Mouse (Mus musculus): ENCODE measurements around the gene Ankrd13c. TPM values are rescaled to one million over a fixed set of nuclear protein-coding genes. Genes with fewer than 3 reads are reported as not detected.

Gene Ankrd13c
- polyA plus RNA-seq, 1 experiment from 2014 or later: 13.8 TPM

DNA sequence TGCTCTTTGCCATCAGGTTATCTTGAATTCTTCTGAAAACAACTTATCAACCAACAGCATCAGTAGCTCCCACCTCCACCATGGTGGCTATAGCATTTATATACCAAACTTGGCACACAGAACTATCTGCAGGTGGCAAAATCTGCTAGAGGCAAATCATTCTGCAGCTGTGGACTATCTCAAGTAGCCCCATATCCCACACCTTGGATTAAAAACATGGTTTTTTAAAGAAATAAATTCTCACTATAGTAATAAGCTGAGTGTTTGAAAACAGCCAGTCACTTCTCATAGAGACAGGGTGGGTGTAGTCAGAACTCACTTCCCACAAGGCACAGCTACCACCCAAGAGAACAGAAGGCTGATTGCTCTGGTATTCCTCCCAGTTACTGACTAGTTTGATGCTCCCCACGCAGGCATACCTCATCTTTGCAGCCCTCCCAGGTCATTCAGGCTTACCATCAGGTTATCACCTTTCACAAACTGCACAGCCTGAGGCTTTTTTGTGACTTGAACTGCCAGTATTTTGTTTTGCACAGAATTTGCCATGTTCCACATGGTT is 62.8 kb downstream of the Ankrd13c start:
- DNase-seq (ENCODE audit: low spot score) (no peak), ATAC-seq (no peak)
- 43% methylated on average over 1 of the region's 1 CpGs for WGBS
- Histone ChIP-seq H3K4me2 (replicated peaks; ENCODE audit: low read depth, low read length) (no peak overlapping the region), H3K9me3 (ENCODE audit: low read length) (no peaks in the 10 kb centered on the region), H3K9ac (replicated peaks; ENCODE audit: low read depth) (no peak overlapping the region), H3K4me1 (ENCODE audit: insufficient read depth, low read depth, low read length) (no peaks in the 10 kb centered on the region), H3K36me3 (ENCODE audit: insufficient read depth, low read length) (peaks cover 28% of the 10 kb centered on the region; the same call in 1 of the 2 replicates), H3K4me3 (ENCODE audit: low read depth, low read length) (no peak overlapping the region), H3K27me3 (replicated peaks; ENCODE audit: insufficient read depth, low read length) (no peaks in the 10 kb centered on the region), H3K27ac (ENCODE audit: low read length) (no peak overlapping the region)
- no peak for TF ChIP-seq CTCF (IDR thresholded peaks at IDR 0.05)
- TF ChIP-seq EP300 (IDR thresholded peaks at IDR 0.05): no peak

DNA sequence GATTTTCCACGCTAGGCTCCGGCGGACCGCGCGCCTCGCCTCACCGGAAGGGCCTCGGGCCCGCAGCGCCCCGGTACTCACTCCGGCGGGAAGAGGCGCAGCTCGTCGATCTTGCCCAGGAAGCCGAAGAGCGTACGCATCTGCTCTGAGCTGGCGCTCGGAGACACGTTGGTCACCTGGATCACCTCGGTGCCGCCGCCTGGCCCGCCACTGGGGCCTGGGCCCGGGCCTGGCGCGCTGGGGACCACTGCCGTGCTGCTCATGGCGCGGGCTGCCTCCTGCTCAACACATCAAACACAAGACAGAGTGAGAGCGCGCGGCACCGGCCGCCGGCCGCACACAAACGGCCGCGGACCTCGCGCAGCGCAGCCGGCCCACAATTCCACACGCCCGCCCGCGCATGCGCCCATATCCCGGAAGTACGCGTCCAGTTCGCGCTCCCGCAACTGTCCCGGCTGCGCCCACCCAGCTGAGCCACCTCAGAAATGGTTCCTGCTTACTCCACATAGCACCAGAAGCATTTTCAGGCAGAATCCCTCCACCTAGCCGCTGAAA is 84.4 kb downstream of the Ankrd13c start:
- TF ChIP-seq EP300 (IDR thresholded peaks at IDR 0.05) (no peak), CTCF (IDR thresholded peaks at IDR 0.05) (peak; percentile 35)
- peak overlapping the region; percentile 95 for H3K4me3 ChIP-seq (ENCODE audit: low read depth, low read length)
- no peaks in the 10 kb centered on the region for H3K9me3 ChIP-seq (ENCODE audit: low read length)
- ATAC-seq: peak; percentile 91
- no peaks in the 10 kb centered on the region; the same call in 1 of the 2 replicates for H3K4me1 ChIP-seq (ENCODE audit: insufficient read depth, low read depth, low read length)
- peak overlapping the region; percentile 69 for H3K4me2 ChIP-seq (replicated peaks; ENCODE audit: low read depth, low read length)
- no peaks in the 10 kb centered on the region; the same call in 1 of the 2 replicates for H3K36me3 ChIP-seq (ENCODE audit: insufficient read depth, low read length)
- under 1% methylated on average over 52 of the region's 61 CpGs for WGBS
- H3K9ac ChIP-seq (replicated peaks; ENCODE audit: low read depth): peak overlapping the region; percentile 92
- peak overlapping the region; percentile 97 for H3K27ac ChIP-seq (ENCODE audit: low read length)
- H3K27me3 ChIP-seq (replicated peaks; ENCODE audit: insufficient read depth, low read length): no peaks in the 10 kb centered on the region
- peak; percentile 94 for DNase-seq (ENCODE audit: low spot score)

DNA sequence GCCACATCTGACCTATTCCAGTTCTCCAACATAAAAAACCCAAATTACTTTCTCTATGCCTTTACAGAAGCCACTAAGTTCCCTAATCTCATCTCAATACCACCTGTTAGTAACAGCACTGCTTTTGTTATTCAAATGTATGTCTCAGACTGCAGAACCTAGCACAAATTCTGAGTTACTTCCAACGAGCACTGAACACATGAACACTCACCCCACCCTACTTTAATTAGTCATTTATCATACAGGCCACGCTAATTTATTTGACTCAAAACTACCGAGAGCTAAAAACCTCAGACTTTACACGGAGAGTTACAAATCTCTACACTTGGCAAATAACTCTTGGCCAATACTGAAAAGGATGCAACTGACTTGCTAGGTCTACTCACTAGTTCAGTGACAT is 85.1 kb downstream of the Ankrd13c start:
- no peaks in the 10 kb centered on the region for H3K27me3 ChIP-seq (replicated peaks; ENCODE audit: insufficient read depth, low read length)
- H3K27ac ChIP-seq (ENCODE audit: low read length): peak overlapping the region; percentile 97
- H3K36me3 ChIP-seq (ENCODE audit: insufficient read depth, low read length): no peaks in the 10 kb centered on the region
- no peaks in the 10 kb centered on the region; the same call in 1 of the 2 replicates for H3K4me1 ChIP-seq (ENCODE audit: insufficient read depth, low read depth, low read length)
- H3K4me3 ChIP-seq (ENCODE audit: low read depth, low read length): peak overlapping the region; percentile 95
- no peaks in the 10 kb centered on the region for H3K9me3 ChIP-seq (ENCODE audit: low read length)
- 5% methylated on average over 4 of the region's 4 CpGs for WGBS
- TF ChIP-seq CTCF (IDR thresholded peaks at IDR 0.05) (no peak), EP300 (IDR thresholded peaks at IDR 0.05) (no peak)
- DNase-seq (ENCODE audit: low spot score) (no peak), ATAC-seq (no peak)
- H3K9ac ChIP-seq (replicated peaks; ENCODE audit: low read depth): peak overlapping the region; percentile 92
- peak overlapping the region; percentile 69 for H3K4me2 ChIP-seq (replicated peaks; ENCODE audit: low read depth, low read length)

DNA sequence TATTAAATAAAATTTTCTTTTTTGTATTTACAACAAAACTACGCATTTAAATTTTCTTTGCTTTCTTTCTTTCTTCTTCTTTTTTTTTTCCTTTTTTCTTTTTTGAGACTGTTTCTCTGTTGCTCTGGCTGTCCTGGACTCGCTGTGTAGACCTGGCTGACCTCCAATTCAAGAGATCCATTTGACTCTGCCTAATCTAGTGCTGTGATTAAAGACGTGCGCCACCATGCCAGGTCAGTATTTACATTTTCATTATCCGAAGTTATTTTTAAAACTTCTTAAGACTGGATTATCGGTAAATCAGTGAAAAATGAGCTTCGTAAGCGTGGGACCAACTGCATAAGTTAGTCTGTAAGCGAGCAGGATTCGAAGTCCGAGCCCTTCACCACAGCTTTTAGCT is 88.8 kb downstream of the Ankrd13c start:
- H3K27me3 ChIP-seq (replicated peaks; ENCODE audit: insufficient read depth, low read length): no peaks in the 10 kb centered on the region
- H3K9ac ChIP-seq (replicated peaks; ENCODE audit: low read depth): peak overlapping the region; percentile 95
- H3K4me2 ChIP-seq (replicated peaks; ENCODE audit: low read depth, low read length): peak overlapping the region; percentile 83
- ATAC-seq: no peak
- no peak for TF ChIP-seq CTCF (IDR thresholded peaks at IDR 0.05)
- no peak for TF ChIP-seq EP300 (IDR thresholded peaks at IDR 0.05)
- H3K4me3 ChIP-seq (ENCODE audit: low read depth, low read length): peak overlapping the region; percentile 92
- 1% methylated on average over 11 of the region's 11 CpGs for WGBS
- H3K9me3 ChIP-seq (ENCODE audit: low read length): no peaks in the 10 kb centered on the region
- H3K4me1 ChIP-seq (ENCODE audit: insufficient read depth, low read depth, low read length): no peaks in the 10 kb centered on the region; the same call in 1 of the 2 replicates
- H3K27ac ChIP-seq (ENCODE audit: low read length): peak overlapping the region; percentile 96
- DNase-seq (ENCODE audit: low spot score): peak; percentile 57
- H3K36me3 ChIP-seq (ENCODE audit: insufficient read depth, low read length): no peaks in the 10 kb centered on the region

- H3K4me2 ChIP-seq (replicated peaks; ENCODE audit: low read depth, low read length): peak within 1 kb of the TSS; percentile 83
- WGBS: under 1% methylated on average over 54 of the region's 55 CpGs
- ATAC-seq: peak; percentile 96
- no peak for TF ChIP-seq CTCF (IDR thresholded peaks at IDR 0.05)
- TF ChIP-seq EP300 (IDR thresholded peaks at IDR 0.05): no peak
- H3K4me1 ChIP-seq (ENCODE audit: insufficient read depth, low read depth, low read length): no peaks in the 10 kb centered on the region; the same call in 1 of the 2 replicates
- peak within 1 kb of the TSS; percentile 96 for H3K27ac ChIP-seq (ENCODE audit: low read length)
- peak; percentile 98 for DNase-seq (ENCODE audit: low spot score)
- no peaks in the 10 kb centered on the region for H3K9me3 ChIP-seq (ENCODE audit: low read length)
- H3K36me3 ChIP-seq (ENCODE audit: insufficient read depth, low read length): no peaks in the 10 kb centered on the region
- H3K9ac ChIP-seq (replicated peaks; ENCODE audit: low read depth): peak within 1 kb of the TSS; percentile 95
- no peaks in the 10 kb centered on the region for H3K27me3 ChIP-seq (replicated peaks; ENCODE audit: insufficient read depth, low read length)
- peak within 1 kb of the TSS; percentile 92 for H3K4me3 ChIP-seq (ENCODE audit: low read depth, low read length)
Measured at GRCm38 (mm10) chr3:158036329-158036988, 89.4 kb downstream of the Ankrd13c start, which contains the start of the genes Srsf11 and Lrrc40. TSS of gene Srsf11 (minus strand) at chr3:158036639. TSS of gene Lrrc40 (plus strand) at chr3:158036662.

DNA sequence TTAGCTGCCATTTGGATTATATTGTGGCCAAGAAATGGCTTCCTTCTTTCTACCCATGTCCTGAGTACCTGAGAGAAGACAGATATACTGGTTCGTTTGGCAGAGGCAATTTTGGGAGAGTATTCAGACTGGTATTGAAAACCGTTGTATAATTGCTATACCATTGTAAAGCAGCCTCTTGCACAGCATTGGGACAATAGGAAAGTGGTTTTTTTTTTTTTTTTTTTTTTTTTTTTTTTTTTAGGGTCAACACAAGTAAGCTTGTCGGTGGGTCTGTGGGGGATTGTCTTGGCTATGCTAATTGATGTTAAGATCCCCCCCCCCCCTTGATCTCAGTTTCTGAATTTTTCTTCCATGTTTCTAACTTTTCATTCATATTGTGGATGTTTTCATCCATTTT is 91.1 kb downstream of the Ankrd13c start:
- no peak for DNase-seq (ENCODE audit: low spot score)
- Histone ChIP-seq H3K9ac (replicated peaks; ENCODE audit: low read depth) (no peak overlapping the region), H3K27me3 (replicated peaks; ENCODE audit: insufficient read depth, low read length) (no peaks in the 10 kb centered on the region), H3K4me1 (ENCODE audit: insufficient read depth, low read depth, low read length) (no peaks in the 10 kb centered on the region; the same call in 1 of the 2 replicates), H3K9me3 (ENCODE audit: low read length) (no peaks in the 10 kb centered on the region), H3K4me2 (replicated peaks; ENCODE audit: low read depth, low read length) (no peak overlapping the region), H3K36me3 (ENCODE audit: insufficient read depth, low read length) (no peaks in the 10 kb centered on the region), H3K27ac (ENCODE audit: low read length) (no peak overlapping the region), H3K4me3 (ENCODE audit: low read depth, low read length) (no peak overlapping the region)
- TF ChIP-seq CTCF (IDR thresholded peaks at IDR 0.05): no peak
- no peak for TF ChIP-seq EP300 (IDR thresholded peaks at IDR 0.05)
- 78% methylated on average over 3 of the region's 3 CpGs for WGBS
- ATAC-seq: no peak

Data from lung, postnatal 0 days (tissue).